Mouse (Mus musculus) thymus, postnatal 36 days (tissue): ENCODE results near the gene Wdr90.

Experiments used
- DNase-seq, 2 experiments: peaks; one replicate each; pipeline ENCODE4 v3.0.0; 2022; ENCODE audit warnings: mixed read lengths in 2 of 2

Wdr90 gene

DNA sequence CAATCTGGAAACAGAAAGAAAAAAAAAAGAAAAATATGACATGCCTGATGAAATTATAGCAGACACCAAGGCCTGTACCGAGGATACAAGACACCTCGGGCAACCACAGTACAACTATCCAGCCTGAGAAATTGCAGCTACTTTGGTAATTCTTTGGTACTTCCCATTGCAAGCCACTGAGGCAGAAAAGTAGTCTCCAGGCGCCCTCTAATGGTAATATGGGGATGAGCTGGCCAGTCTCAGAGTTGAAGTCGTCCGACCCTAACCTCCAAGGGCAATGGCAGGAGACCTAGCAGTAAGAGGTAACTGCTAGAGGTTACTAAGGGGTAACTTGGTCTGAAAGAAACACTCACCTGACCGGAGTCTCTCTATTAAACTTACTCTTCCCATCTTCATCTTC is 60.3 kb downstream of the Wdr90 start:
- DNase-seq = peak; percentile 68 to 70

DNA sequence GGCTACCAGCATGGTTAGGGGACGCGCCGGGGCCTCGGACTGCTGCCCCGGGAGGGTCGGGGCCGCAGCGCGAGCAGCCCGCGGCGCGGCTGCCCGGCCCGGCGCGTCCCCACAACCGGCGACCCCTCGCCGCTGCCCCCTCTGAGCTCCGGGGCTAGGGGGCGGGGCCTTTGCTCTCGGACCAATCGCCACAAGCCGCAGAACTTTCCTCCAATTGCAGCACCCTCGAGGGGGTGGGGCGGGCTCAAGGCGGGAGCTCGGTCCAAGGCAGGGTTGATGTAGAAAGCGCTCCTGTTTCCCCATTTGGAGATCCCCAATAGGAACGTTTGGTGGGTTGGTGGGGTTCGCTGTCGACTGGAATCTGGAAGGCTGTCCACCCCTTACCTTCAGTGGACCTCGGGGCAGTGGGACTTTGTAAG is 64.3 kb downstream of the Wdr90 start, which contains the start of gene Metrn:
Gene Metrn, minus strand, starts transcription at position 186 of the 419 bp plus-strand sequence.
- peak; percentile 91 to 93 for DNase-seq

DNA sequence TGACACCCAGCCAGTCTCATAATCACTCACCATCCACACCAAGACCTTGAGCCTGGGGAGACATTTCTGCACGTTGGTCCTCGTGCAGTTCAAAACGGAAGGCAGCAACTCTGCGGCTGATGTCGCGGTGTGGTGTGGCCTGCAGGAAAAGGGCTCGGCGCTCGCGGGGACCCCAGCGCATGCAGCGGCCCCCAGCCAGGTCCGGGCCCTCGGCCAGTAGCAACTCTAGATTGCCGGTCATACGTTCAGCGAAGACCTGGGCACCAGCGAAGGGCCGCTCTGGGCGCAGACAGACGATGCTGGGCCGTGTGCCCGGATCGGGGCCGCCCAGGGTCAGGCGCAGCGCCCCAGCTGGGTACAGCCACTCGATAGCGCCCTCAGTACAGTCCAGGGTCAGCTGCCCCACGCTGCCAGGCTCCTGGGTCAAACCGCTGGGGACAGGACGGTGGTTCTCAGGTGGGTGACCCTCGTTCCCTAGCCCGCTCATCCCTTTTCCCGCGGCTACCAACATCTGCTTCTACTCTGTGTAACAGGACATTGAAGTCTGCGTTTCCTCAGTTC is 65.0 kb downstream of the Wdr90 start:
- DNase-seq = peak in 1 of 2 experiments; percentile 30

DNA sequence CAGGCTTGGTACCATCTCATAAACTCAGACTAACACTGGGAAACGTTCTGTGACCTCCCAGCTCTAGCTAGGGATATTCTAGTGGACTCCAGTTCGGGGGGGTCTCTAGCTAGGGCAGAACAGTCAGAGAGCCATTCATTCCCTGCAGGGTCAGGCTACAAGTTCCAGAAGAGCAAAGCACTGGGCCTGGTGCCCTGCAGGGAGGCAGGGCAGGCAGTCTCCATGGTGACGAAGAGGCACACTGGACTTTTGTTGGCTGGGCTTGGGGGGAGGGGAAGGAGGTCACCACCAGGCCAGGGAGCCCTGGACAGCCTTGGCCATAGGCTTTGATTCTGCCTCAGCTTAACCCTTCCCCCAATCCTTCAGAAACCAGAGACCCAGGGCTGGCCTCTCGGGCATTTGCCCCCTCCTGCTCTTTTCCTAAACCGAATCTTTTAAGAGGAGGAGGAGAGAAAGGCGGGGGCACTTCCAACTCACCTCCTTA is 65.7 kb downstream of the Wdr90 start, which contains the start of gene AC134908.4:
Gene AC134908.4, minus strand, starts transcription at position 51 of the 484 bp plus-strand sequence.
- no peak for DNase-seq

DNA sequence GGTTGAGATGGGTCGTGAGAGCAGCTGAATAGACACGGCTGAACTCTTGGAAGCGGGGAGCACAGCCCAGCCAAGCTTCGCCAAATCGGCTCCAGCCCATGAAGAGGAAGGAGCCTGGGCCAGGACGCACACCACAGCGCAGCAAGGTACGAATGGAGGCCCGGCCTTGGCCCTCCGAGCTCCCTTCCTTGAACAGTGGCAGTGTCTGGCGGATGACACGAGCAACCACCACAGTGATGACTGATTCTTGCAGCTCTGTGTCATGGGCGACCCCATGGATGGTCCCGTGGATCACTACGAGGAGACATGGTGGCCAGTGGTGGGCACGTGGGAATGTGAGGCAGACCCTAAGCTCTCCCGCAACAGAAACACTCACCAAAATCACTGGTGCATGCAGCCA is 66.3 kb downstream of the Wdr90 start:
- no peak for DNase-seq
